Mouse (Mus musculus) C2C12 (cell line): ENCODE results near the gene Agrn. TPM values are rescaled to one million over a fixed set of nuclear protein-coding genes. Genes with fewer than 3 reads are reported as not detected.

Experiments
- H3K27me3 ChIP-seq: one replicate; pipeline ENCODE4 v1.6.1; 2011; ENCODE audit not compliant: control insufficient read depth, insufficient read depth, insufficient read length
- H3K36me3 ChIP-seq: one replicate; pipeline ENCODE4 v1.6.1; 2011; ENCODE audit not compliant: control insufficient read depth, insufficient read depth
- H3K4me3 ChIP-seq: one replicate; pipeline ENCODE4 v1.5.1; 2011; ENCODE audit warnings: mild to moderate bottlenecking, control low read depth; ENCODE audit not compliant: poor library complexity, insufficient read depth, severe bottlenecking
- H3K79me2 ChIP-seq: one replicate; pipeline ENCODE4 v1.6.1; 2011; ENCODE audit not compliant: control insufficient read depth, insufficient read depth
- H3K79me3 ChIP-seq: one replicate; pipeline ENCODE4 v1.6.1; 2011; ENCODE audit warnings: low read depth, control low read depth
- H3ac ChIP-seq: one replicate; pipeline ENCODE3; 2011; ENCODE audit warnings: low read depth; ENCODE audit not compliant: control insufficient read depth, insufficient read length
- CEBPB ChIP-seq: IDR thresholded peaks from one replicate; pipeline ENCODE4 v1.6.1; 2011; ENCODE audit warnings: low read depth, mild to moderate bottlenecking, control low read depth, moderate library complexity
- CTCF ChIP-seq: IDR thresholded peaks from one replicate; pipeline ENCODE4 v1.5.1; 2011; ENCODE audit not compliant: control insufficient read depth, insufficient read depth, insufficient read length
- FOSL1 ChIP-seq: IDR thresholded peaks from one replicate; pipeline ENCODE4 v1.8.0; 2011; ENCODE audit warnings: mild to moderate bottlenecking, low read length; ENCODE audit not compliant: poor library complexity, insufficient read depth, severe bottlenecking
- MAX ChIP-seq: IDR thresholded peaks from one replicate; pipeline ENCODE4 v1.6.1; 2011; ENCODE audit warnings: mild to moderate bottlenecking, control low read depth
- MYOD1 ChIP-seq: IDR thresholded peaks from one replicate; pipeline ENCODE4 v1.6.1; 2011; ENCODE audit warnings: low read depth; ENCODE audit not compliant: control insufficient read depth, insufficient read length
- MYOG ChIP-seq: IDR thresholded peaks from one replicate; pipeline ENCODE4 v1.6.1; 2011; ENCODE audit not compliant: control insufficient read depth, insufficient read length; ENCODE audit errors: extremely low read depth
- USF1 ChIP-seq: IDR thresholded peaks from one replicate; pipeline ENCODE4 v1.6.1; 2011; ENCODE audit warnings: low read depth, mild to moderate bottlenecking, control low read depth, moderate library complexity
- long read RNA-seq, 2 experiments: library from polyadenylated mRNA; unstranded; transcript quantifications; one replicate each; pipeline ENCODE4 v2.0.0; 2019 to 2020
- polyA plus RNA-seq: library from polyadenylated mRNA; unstranded; fragments of >200 nt; fragmentation: generic; extraction: Trizol; gene quantifications from one replicate; pipeline ENCODE4 v1.2.1, GENCODE M21; 2012; ENCODE audit warnings: missing spikeins

The Agrn gene
- 16.7 TPM for polyA plus RNA-seq
- long read RNA-seq, experiment 1, partial matches to known transcripts = 3 of 3 reads
- long read RNA-seq, experiment 1, other reads (novel, unspliced or antisense) = 0 of 3 reads
- long read RNA-seq, experiment 2, full-length matches to known transcripts = 3 of 12 reads
- long read RNA-seq, experiment 2, partial matches to known transcripts = 8 of 12 reads
- long read RNA-seq, experiment 2, other reads (novel, unspliced or antisense) = 1 of 12 reads

GRCm38 (mm10) chr4:156197131-156197828 lies at the start of gene Agrn:
Gene Agrn (minus strand): TSS chr4:156197488.
- Histone ChIP-seq H3K79me2 (no peaks in the 10 kb centered on the region), H3K36me3 (no peaks in the 10 kb centered on the region), H3ac (peak within 1 kb of the TSS; percentile 84), H3K4me3 (peak within 1 kb of the TSS; percentile 40), H3K79me3 (no peaks in the 10 kb centered on the region), H3K27me3 (no peaks in the 10 kb centered on the region)
- TF ChIP-seq MYOG (no peak), CEBPB (no peak), MYOD1 (no peak), CTCF (no peak), FOSL1 (no peak), USF1 (no peak), MAX (no peak)

- Histone ChIP-seq H3K36me3 (peaks cover 53% of the 10 kb centered on the region), H3ac (peak overlapping the region; percentile 37), H3K79me2 (peaks cover 66% of the 10 kb centered on the region), H3K79me3 (peaks cover 28% of the 10 kb centered on the region), H3K4me3 (peak overlapping the region; percentile 87), H3K27me3 (no peaks in the 10 kb centered on the region)
- no peak for TF ChIP-seq MYOG
- TF ChIP-seq CEBPB = no peak
- no peak for TF ChIP-seq MAX
- TF ChIP-seq USF1 = no peak
- TF ChIP-seq FOSL1 = no peak
- no peak for TF ChIP-seq MYOD1
- TF ChIP-seq CTCF = no peak
These were observed 39.6 kb upstream of the Agrn start for GRCm38 (mm10) chr4:156236651-156237447.

- peaks cover 28% of the 10 kb centered on the region for H3K79me3 ChIP-seq
- TF ChIP-seq CTCF (no peak), MAX (peak; percentile 93)
- peaks cover 51% of the 10 kb centered on the region for H3K36me3 ChIP-seq
- no peaks in the 10 kb centered on the region for H3K27me3 ChIP-seq
- H3K79me2 ChIP-seq = peaks cover 60% of the 10 kb centered on the region
- H3ac ChIP-seq = peak within 1 kb of the TSS; percentile 98
- H3K4me3 ChIP-seq = peak within 1 kb of the TSS; percentile 87
These were observed 38.7 kb upstream of the Agrn start, which contains the start of gene Noc2l for GRCm38 (mm10) chr4:156235808-156236533. Gene Noc2l (plus strand): TSS chr4:156236010.

GRCm38 (mm10) chr4:156235360-156235770 lies 38.1 kb upstream of the Agrn start:
- no peak for TF ChIP-seq USF1
- Histone ChIP-seq H3ac (peak overlapping the region; percentile 60), H3K4me3 (peak overlapping the region; percentile 87), H3K27me3 (no peaks in the 10 kb centered on the region), H3K36me3 (peaks cover 45% of the 10 kb centered on the region), H3K79me2 (peaks cover 54% of the 10 kb centered on the region), H3K79me3 (peaks cover 28% of the 10 kb centered on the region)

GRCm38 (mm10) chr4:156234701-156235213 lies 37.5 kb upstream of the Agrn start, which contains the start of gene Plekhn1:
Gene Plekhn1 (minus strand): TSS chr4:156234857.
- H3K27me3 ChIP-seq = no peaks in the 10 kb centered on the region
- peaks cover 39% of the 10 kb centered on the region for H3K36me3 ChIP-seq
- H3K4me3 ChIP-seq = peak within 1 kb of the TSS; percentile 87
- peaks cover 48% of the 10 kb centered on the region for H3K79me2 ChIP-seq
- peaks cover 25% of the 10 kb centered on the region for H3K79me3 ChIP-seq
- peak within 1 kb of the TSS; percentile 88 for H3ac ChIP-seq
- no peak for TF ChIP-seq MYOG
- TF ChIP-seq MAX = no peak
- TF ChIP-seq MYOD1 = no peak
- TF ChIP-seq FOSL1 = no peak
- no peak for TF ChIP-seq USF1
- no peak for TF ChIP-seq CEBPB
- TF ChIP-seq CTCF = no peak
